Mouse (Mus musculus) stomach, embryonic 15.5 days (tissue): Measurements from ENCODE around the gene Nxf7. TPM values are rescaled to one million over a fixed set of nuclear protein-coding genes. Genes with fewer than 3 reads are reported as not detected.
"Not testable (repeated sequence)": the region's sequence is repeated elsewhere in the genome, so short reads cannot be mapped to it uniquely, and the experiment has no call there.

ENCODE experiments used
- ATAC-seq: fragments of 200-750 bp; cut with Nextera tagmentation; 2 replicates; pipeline ENCODE4 v1.8.0; 2017; ENCODE audit warnings: low read depth, moderate number of reproducible peaks, moderate TSS enrichment; ENCODE audit not compliant: insufficient read depth, low FRiP score
- H3K27ac ChIP-seq: fragments of 300-500 bp; sonication (generic); 2 replicates; pipeline ENCODE4 v1.5.1; 2015; ENCODE audit warnings: mild to moderate bottlenecking, inconsistent platforms
- H3K27me3 ChIP-seq: fragments of 300-500 bp; sonication (generic); replicated peaks from 2 replicates; pipeline ENCODE4 v1.6.1; 2015; ENCODE audit warnings: inconsistent platforms
- H3K36me3 ChIP-seq: fragments of 300-500 bp; sonication (generic); 2 replicates; pipeline ENCODE4 v1.6.1; 2015; ENCODE audit warnings: inconsistent platforms
- H3K4me1 ChIP-seq: fragments of 300-500 bp; sonication (generic); 2 replicates; pipeline ENCODE4 v1.6.1; 2015; ENCODE audit warnings: inconsistent platforms
- H3K4me2 ChIP-seq: fragments of 300-500 bp; sonication (generic); 2 replicates; pipeline ENCODE4 v1.6.1; 2015; ENCODE audit warnings: mild to moderate bottlenecking, inconsistent platforms
- H3K4me3 ChIP-seq: fragments of 300-500 bp; sonication (generic); replicated peaks from 2 replicates; pipeline ENCODE4 v1.5.1; 2015; ENCODE audit warnings: inconsistent platforms
- H3K9ac ChIP-seq: fragments of 300-500 bp; sonication (generic); 2 replicates; pipeline ENCODE4 v1.6.1; 2015; ENCODE audit warnings: inconsistent platforms
- H3K9me3 ChIP-seq: fragments of 300-500 bp; sonication (generic); 2 replicates; pipeline ENCODE4 v1.6.1; 2016; ENCODE audit warnings: inconsistent platforms
- WGBS: fragments of 180-500 bp; shearing (Covaris S2); methylation state at CpG from one replicate; pipeline ENCODE4 v1.1.7; 2015; 5-methylcytosine and 5-hydroxymethylcytosine counted together
- polyA plus RNA-seq: library from polyadenylated mRNA; unstranded; fragments of >200 nt; fragmentation: Nextera tagmentation; extraction: Ambion mirVana; gene quantifications from 2 replicates; pipeline ENCODE4 v1.2.1, GENCODE M21; 2015

Gene Nxf7
- polyA plus RNA-seq, 1 experiment from 2014 or later = 0.19 TPM

DNA sequence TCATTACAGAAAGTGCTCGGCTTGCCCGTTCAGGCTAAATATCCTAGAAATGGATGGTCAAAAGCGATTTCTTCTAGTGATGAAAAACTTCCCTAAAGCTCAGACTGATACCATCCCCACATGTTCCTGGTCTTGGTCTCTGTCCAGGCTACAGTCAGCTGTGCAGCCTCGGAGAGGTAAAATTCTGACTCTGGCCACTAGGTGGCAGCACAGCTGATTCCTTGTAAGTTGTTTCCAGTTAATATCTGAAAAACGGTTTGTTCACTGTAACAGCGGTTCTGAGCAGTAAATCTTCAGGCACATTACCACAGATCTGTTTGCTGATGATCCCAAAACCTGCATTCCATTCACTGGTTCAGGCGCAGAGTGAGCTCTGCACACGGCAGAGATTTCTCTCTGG, 38.9 kb downstream of the Nxf7 start:
- H3K4me3 ChIP-seq = not testable (repeated sequence)
- WGBS = 28% methylated on average over 8 of the region's 8 CpGs

More for the DNA sequence above, 38.9 kb downstream of the Nxf7 start:
- H3K9me3 ChIP-seq, H3K4me1 ChIP-seq, H3K36me3 ChIP-seq, H3K27ac ChIP-seq, ATAC-seq, H3K4me2 ChIP-seq, H3K27me3 ChIP-seq, H3K9ac ChIP-seq: not testable (repeated sequence)

Other genes starting within 250 kb of the Nxf7 start
- not detected in 2 replicates for gene Gm5128, start 225.5 kb downstream of the Nxf7 start, polyA plus RNA-seq
- not detected in 2 replicates for gene Gm7903, start 164.9 kb downstream of the Nxf7 start, polyA plus RNA-seq
- gene AV320801, start 104.2 kb downstream of the Nxf7 start, polyA plus RNA-seq = not detected in 2 replicates
- not detected in 2 replicates for gene Prame, start 28.9 kb upstream of the Nxf7 start, polyA plus RNA-seq
- not detected in 2 replicates for gene Tcp11x2, start 95.0 kb upstream of the Nxf7 start, polyA plus RNA-seq
- gene Tmsb15a, start 126.5 kb upstream of the Nxf7 start, polyA plus RNA-seq = not detected in 2 replicates
- gene Armcx5, start 144.0 kb upstream of the Nxf7 start, polyA plus RNA-seq = 8.0 and 9.4 TPM in 2 replicates
- 32.8 and 36.1 TPM in 2 replicates for gene Gprasp1, start 144.0 kb upstream of the Nxf7 start, polyA plus RNA-seq
- gene Bhlhb9, start 198.8 kb upstream of the Nxf7 start, polyA plus RNA-seq = 41.6 and 43.3 TPM in 2 replicates
- 22.4 and 24.8 TPM in 2 replicates for gene Gprasp2, start 240.3 kb upstream of the Nxf7 start, polyA plus RNA-seq